Mouse (Mus musculus) kidney, embryonic 15.5 days (tissue): ENCODE measurements around the gene Sipa1l3. TPM values are rescaled to one million over a fixed set of nuclear protein-coding genes. Genes with fewer than 3 reads are reported as not detected.

Source experiments
- ATAC-seq: fragments of 200-750 bp; cut with Nextera tagmentation; replicated peaks from 2 replicates; pipeline ENCODE4 v1.8.0; 2017; ENCODE audit warnings: moderate TSS enrichment; ENCODE audit not compliant: low FRiP score
- H3K27ac ChIP-seq: fragments of 300-500 bp; sonication (generic); 2 replicates; pipeline ENCODE4 v1.5.1; 2015; ENCODE audit warnings: mild to moderate bottlenecking, inconsistent platforms
- H3K27me3 ChIP-seq: fragments of 300-500 bp; sonication (generic); 2 replicates; pipeline ENCODE4 v1.6.1; 2015; ENCODE audit warnings: inconsistent platforms
- H3K36me3 ChIP-seq: fragments of 300-500 bp; sonication (generic); 2 replicates; pipeline ENCODE4 v1.6.1; 2015; ENCODE audit warnings: inconsistent platforms
- H3K4me1 ChIP-seq: fragments of 300-500 bp; sonication (generic); 2 replicates; pipeline ENCODE4 v1.6.1; 2015; ENCODE audit warnings: inconsistent platforms
- H3K4me2 ChIP-seq: fragments of 300-500 bp; sonication (generic); 2 replicates; pipeline ENCODE4 v1.6.1; 2015; ENCODE audit warnings: moderate library complexity, mild to moderate bottlenecking, inconsistent platforms
- H3K4me3 ChIP-seq: fragments of 300-500 bp; sonication (generic); replicated peaks from 2 replicates; pipeline ENCODE4 v1.5.1; 2015; ENCODE audit warnings: mild to moderate bottlenecking, inconsistent platforms
- H3K9ac ChIP-seq: fragments of 300-500 bp; sonication (generic); 2 replicates; pipeline ENCODE4 v1.6.1; 2015; ENCODE audit warnings: mild to moderate bottlenecking, inconsistent platforms
- H3K9me3 ChIP-seq: fragments of 300-500 bp; sonication (generic); replicated peaks from 2 replicates; pipeline ENCODE4 v1.6.1; 2016; ENCODE audit warnings: inconsistent platforms
- WGBS: fragments of 180-500 bp; shearing (Covaris S2); methylation state at CpG from one replicate; pipeline ENCODE4 v1.1.7; 2015; ENCODE audit warnings: mixed read lengths; 5-methylcytosine and 5-hydroxymethylcytosine counted together
- polyA plus RNA-seq: library from polyadenylated mRNA; unstranded; fragments of >200 nt; fragmentation: Nextera tagmentation; extraction: Ambion mirVana; gene quantifications from 2 replicates; pipeline ENCODE4 v1.2.1, GENCODE M21; 2015

Gene Sipa1l3
- polyA plus RNA-seq, 1 experiment from 2014 or later = 14.4 TPM

DNA sequence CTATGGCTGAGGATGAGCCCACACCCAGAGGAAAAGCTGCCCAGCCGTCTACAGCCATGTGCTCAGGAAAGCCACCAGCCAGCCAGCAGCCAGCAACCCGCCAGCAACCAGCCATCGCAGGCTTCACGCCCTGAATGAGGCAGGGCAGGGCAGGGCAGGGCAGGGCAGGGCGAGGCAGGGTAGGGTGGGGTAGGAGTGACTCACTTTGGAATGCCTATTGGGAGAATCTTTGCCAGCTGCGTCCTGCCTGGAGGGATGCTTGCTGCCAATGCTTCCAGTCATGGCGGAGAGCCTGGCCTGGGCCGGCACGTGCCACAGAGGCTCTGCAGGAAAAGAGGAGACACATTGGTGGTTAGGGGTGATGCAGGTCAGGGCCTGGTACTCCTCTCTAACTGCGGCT lies 168.0 kb downstream of the Sipa1l3 start:
- peaks cover 73% of the 10 kb centered on the region for H3K36me3 ChIP-seq
- 90% methylated on average over 10 of the region's 10 CpGs for WGBS

DNA sequence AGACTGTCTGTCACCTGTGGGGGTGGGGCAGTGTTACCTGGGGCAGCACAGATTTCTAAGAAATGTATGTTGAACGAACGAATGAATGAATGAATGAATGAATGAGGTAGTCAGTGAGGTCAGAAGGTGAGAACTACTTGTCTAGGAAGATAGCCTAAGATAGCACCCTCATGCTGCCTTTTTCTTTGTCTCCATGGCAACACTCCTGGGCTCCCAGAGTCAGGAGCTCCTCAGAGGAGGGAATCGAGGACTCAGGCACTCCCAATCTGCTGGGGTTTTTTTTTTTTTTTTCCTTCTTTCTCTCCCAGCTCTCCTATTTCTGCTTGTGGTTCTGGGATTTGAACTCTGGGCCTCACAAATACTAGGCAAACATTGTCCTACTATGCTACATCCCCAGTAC lies 172.2 kb downstream of the Sipa1l3 start:
- Histone ChIP-seq H3K9ac (no peak overlapping the region), H3K27me3 (peaks cover 16% of the 10 kb centered on the region), H3K36me3 (peaks cover 50% of the 10 kb centered on the region), H3K27ac (no peak overlapping the region), H3K4me3 (no peak overlapping the region), H3K4me2 (no peak overlapping the region), H3K4me1 (no peaks in the 10 kb centered on the region), H3K9me3 (no peaks in the 10 kb centered on the region)
- ATAC-seq = no peak
- 80% methylated on average over 3 of the region's 3 CpGs for WGBS

More for the DNA sequence above, 168.0 kb downstream of the Sipa1l3 start:
- no peak overlapping the region for H3K4me2 ChIP-seq
- no peaks in the 10 kb centered on the region for H3K9me3 ChIP-seq
- H3K4me1 ChIP-seq = no peaks in the 10 kb centered on the region
- no peak overlapping the region for H3K27ac ChIP-seq
- H3K4me3 ChIP-seq = no peak overlapping the region
- no peak overlapping the region for H3K9ac ChIP-seq
- no peaks in the 10 kb centered on the region for H3K27me3 ChIP-seq
- no peak for ATAC-seq

DNA sequence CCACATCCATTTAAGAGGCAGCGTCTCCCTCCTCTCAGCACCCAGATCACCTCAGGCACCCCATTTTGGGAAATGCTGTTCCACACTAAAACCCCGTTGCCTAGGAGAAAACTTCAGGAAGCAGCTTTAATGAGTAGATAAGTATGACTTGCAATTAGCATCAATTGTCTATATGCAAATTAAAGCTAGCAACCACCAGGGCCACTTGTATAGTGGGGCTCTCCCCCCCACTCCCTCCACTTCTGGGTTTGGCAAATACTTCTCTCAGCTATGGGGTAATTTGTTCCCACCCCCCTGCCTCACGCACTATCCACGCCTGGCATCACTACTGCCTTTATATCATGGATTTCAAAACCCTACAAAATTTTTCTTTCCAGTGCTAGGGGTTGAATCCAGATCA lies 172.9 kb downstream of the Sipa1l3 start:
- Histone ChIP-seq H3K36me3 (peaks cover 46% of the 10 kb centered on the region), H3K9ac (no peak overlapping the region), H3K4me3 (no peak overlapping the region), H3K27me3 (peaks cover 23% of the 10 kb centered on the region), H3K4me2 (no peak overlapping the region), H3K4me1 (no peaks in the 10 kb centered on the region), H3K27ac (no peak overlapping the region), H3K9me3 (no peaks in the 10 kb centered on the region)
- WGBS = 90% methylated on average over 4 of the region's 4 CpGs
- ATAC-seq = no peak

DNA sequence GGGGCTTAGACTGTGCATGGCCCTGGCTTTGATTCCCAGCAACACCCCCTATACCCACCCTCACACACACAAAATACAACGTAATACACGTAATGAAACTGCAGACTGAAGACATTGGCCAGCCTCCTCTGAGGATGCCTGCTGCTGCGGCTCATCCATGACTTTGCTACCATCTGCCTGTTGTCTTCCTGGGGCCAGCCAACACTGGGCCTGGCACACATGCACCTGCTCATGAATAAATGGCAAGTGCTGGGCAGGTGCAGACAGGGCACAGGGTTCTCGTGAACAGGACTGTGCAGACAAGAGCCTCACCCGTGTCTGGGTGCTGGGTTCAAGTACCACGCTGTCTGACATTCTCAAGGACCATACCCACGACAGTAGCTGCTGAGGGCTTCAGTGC lies 174.7 kb downstream of the Sipa1l3 start:
- peaks cover 35% of the 10 kb centered on the region for H3K36me3 ChIP-seq
- H3K4me2 ChIP-seq = no peak overlapping the region
- H3K9me3 ChIP-seq = no peaks in the 10 kb centered on the region
- H3K27ac ChIP-seq = no peak overlapping the region
- no peak for ATAC-seq
- 94% methylated on average over 7 of the region's 7 CpGs for WGBS
- H3K9ac ChIP-seq = no peak overlapping the region
- peaks cover 12% of the 10 kb centered on the region for H3K4me1 ChIP-seq
- H3K27me3 ChIP-seq = peaks cover 30% of the 10 kb centered on the region
- no peak overlapping the region for H3K4me3 ChIP-seq

DNA sequence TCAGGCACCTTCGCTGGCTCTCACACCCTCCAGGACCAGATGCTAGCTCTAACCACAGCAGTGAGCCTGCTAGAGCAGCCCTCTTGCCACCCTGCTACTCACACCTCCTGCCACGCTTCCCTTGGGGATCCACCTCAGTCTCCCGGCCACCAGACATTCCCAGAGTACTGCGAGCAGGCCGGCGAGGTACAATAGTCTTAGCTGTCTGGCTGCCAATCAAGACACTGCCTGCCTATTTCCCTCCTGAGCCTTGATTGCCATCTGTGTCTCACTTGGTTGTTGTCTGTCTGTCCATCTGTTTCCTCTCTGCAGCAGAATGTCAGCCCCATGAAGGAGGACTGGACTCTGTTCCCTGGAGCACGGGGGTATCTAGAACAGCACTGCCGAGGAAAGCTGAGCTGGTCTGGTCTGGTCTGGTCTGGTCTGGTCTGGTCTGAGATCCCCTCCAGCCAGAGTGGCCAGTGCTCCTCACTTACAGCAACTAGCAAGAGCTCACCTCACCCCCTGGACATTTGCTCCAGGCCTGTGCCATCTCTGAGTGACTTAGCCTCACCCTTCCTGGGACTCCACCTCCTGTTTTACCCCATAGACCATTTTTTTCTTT lies 175.8 kb downstream of the Sipa1l3 start:
- H3K4me2 ChIP-seq = no peak overlapping the region
- WGBS = 67% methylated on average over 8 of the region's 8 CpGs
- H3K9me3 ChIP-seq = no peaks in the 10 kb centered on the region
- H3K36me3 ChIP-seq = peaks cover 26% of the 10 kb centered on the region
- no peak for ATAC-seq
- H3K4me3 ChIP-seq = no peak overlapping the region
- H3K27ac ChIP-seq = no peak overlapping the region
- H3K9ac ChIP-seq = no peak overlapping the region
- peaks cover 16% of the 10 kb centered on the region for H3K4me1 ChIP-seq
- H3K27me3 ChIP-seq = peaks cover 34% of the 10 kb centered on the region

DNA sequence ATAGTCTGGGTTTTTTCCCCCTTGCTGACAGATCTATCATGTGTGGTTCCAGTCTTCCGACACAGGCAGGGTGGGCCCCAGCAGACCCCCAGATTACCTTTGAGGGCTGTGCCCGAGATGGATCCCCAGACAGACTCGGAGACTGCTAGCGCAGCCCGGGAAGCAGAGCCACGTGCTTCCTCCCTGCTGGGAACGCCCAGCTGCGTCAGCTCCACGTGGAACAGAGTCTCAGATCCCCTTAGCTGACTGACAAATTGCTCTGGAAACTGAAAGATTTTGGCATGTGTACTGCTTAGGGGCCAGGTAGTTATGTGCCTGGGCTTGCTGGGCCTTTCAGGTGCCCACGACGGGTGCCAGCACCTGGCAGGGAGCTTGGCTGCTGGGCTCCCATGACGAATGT lies 176.7 kb downstream of the Sipa1l3 start:
- H3K36me3 ChIP-seq = peaks cover 22% of the 10 kb centered on the region
- peaks cover 42% of the 10 kb centered on the region for H3K27me3 ChIP-seq
- H3K4me2 ChIP-seq = no peak overlapping the region
- H3K9ac ChIP-seq = no peak overlapping the region
- H3K4me3 ChIP-seq = no peak overlapping the region
- ATAC-seq = no peak
- no peaks in the 10 kb centered on the region for H3K9me3 ChIP-seq
- H3K4me1 ChIP-seq = peaks cover 16% of the 10 kb centered on the region
- H3K27ac ChIP-seq = no peak overlapping the region
- 73% methylated on average over 12 of the region's 12 CpGs for WGBS

DNA sequence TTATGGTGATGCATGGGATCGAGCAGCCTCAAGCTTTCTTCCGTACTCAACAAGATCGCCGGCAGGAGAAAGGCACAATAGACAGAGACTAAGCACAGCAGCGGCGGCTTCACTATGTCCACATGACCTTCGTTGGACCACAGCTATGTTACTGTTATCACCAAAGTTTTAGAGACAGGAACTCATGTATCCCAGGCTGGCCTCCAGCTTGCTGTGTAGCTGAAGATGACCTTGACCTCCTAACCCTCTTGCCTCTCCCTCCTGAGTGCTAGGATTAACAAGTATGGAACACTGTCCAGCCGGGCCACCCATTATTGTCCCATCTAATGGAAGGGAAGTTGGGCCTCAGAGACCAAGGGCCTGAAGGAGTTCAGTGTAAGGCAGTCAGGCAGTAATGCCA lies 177.6 kb downstream of the Sipa1l3 start:
- Histone ChIP-seq H3K27ac (no peak overlapping the region), H3K4me2 (no peak overlapping the region), H3K9ac (no peak overlapping the region), H3K4me3 (no peak overlapping the region), H3K36me3 (peaks cover 25% of the 10 kb centered on the region), H3K27me3 (peaks cover 45% of the 10 kb centered on the region), H3K4me1 (peaks cover 16% of the 10 kb centered on the region), H3K9me3 (no peaks in the 10 kb centered on the region)
- ATAC-seq = no peak
- 95% methylated on average over 8 of the region's 8 CpGs for WGBS

DNA sequence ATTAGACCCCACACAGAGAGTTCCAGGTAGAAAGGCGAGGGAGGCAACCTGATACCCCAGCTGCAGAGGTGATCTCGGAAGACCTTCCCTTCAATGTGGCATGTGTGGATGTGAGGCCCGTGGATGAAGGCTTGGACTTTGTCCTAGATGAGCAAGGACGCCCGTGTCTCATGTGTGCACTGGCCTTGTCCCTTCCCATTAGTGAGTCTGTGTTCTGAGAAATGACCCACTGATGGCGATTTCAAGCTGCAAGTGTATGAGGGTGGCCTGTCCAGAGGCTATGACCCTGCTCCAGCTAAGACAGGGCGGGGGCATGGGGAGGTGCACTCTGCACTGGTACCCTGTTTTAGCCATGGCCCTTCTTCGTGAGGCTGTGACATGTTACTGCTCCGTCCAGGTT lies 178.2 kb downstream of the Sipa1l3 start:
- 72% methylated on average over 9 of the region's 9 CpGs for WGBS
- no peak for ATAC-seq
- no peak overlapping the region for H3K4me2 ChIP-seq
- peaks cover 47% of the 10 kb centered on the region for H3K27me3 ChIP-seq
- no peak overlapping the region for H3K27ac ChIP-seq
- no peak overlapping the region for H3K4me3 ChIP-seq
- H3K36me3 ChIP-seq = peaks cover 25% of the 10 kb centered on the region
- peaks cover 16% of the 10 kb centered on the region for H3K4me1 ChIP-seq
- H3K9me3 ChIP-seq = no peaks in the 10 kb centered on the region
- H3K9ac ChIP-seq = no peak overlapping the region

DNA sequence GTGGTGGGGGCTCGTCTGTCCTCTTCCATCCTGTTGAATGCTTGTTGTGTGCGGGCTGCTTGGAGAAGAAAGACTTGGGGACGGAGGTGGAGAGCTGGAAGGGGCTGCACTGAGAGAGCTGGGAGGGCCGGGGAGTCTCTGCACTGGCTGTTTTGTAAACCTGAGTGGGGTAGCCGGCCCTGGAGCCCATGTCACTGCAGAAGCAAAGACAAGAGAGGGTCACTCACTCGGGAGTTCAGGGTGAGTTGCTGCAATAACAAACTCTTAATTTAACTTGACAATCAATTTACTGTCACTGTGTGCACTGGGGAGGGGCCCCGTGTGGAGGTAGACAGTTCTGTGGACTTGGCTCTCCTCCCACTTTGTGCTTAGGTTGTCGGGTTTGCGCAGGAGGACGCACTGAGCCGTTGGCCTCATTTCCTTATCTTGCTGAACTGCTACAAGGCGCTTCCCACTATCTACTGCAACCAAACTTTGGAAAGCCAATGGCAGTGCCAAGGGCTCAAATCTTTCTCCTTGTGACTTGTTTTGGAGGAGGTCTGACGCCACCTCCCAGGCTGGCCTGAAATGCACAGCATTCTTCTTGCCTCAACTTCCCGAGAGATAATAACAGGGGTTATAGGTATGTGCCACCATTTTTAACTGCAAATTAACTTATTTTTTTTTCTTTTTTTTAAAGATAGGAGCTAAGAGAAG lies 179.3 kb downstream of the Sipa1l3 start:
- H3K4me2 ChIP-seq = no peak overlapping the region
- ATAC-seq = peak; percentile 69
- peaks cover 53% of the 10 kb centered on the region for H3K27me3 ChIP-seq
- H3K27ac ChIP-seq = no peak overlapping the region
- H3K36me3 ChIP-seq = peaks cover 26% of the 10 kb centered on the region
- H3K4me3 ChIP-seq = no peak overlapping the region
- no peaks in the 10 kb centered on the region for H3K9me3 ChIP-seq
- no peak overlapping the region for H3K9ac ChIP-seq
- WGBS = 32% methylated on average over 14 of the region's 14 CpGs
- H3K4me1 ChIP-seq = peaks cover 16% of the 10 kb centered on the region

DNA sequence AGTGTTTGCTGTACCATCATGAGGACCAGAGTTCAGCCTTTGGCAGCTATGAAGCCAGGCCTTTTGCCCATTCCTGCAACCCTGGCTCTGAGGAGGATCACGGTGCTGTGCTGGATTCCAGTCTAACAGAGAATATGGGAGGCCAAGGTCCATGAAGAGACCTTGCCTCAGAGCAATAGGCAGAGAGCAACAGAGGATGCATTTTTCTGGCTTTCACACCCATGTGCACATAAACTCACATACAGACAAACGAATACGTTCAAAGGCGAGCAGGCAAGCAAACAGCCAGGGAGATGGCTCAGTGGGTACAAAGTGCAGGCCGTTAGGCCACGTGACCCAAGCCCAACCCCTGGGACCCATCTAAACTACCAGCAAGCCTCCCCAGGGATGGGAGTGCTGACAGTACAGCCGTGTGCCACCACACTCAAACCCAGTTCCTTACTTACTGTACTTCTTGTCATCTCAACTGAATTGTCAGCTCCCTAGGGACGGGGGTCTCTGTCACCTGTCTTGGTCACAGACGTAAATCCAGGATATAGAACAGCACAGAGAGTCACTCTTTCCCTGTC lies 180.0 kb downstream of the Sipa1l3 start:
- peaks cover 53% of the 10 kb centered on the region for H3K27me3 ChIP-seq
- no peak overlapping the region for H3K4me3 ChIP-seq
- ATAC-seq = peak; percentile 45
- H3K9me3 ChIP-seq = no peaks in the 10 kb centered on the region
- H3K27ac ChIP-seq = no peak overlapping the region
- H3K9ac ChIP-seq = no peak overlapping the region
- H3K36me3 ChIP-seq = peaks cover 26% of the 10 kb centered on the region
- H3K4me2 ChIP-seq = no peak overlapping the region
- WGBS = 59% methylated on average over 9 of the region's 9 CpGs
- peaks cover 16% of the 10 kb centered on the region for H3K4me1 ChIP-seq

DNA sequence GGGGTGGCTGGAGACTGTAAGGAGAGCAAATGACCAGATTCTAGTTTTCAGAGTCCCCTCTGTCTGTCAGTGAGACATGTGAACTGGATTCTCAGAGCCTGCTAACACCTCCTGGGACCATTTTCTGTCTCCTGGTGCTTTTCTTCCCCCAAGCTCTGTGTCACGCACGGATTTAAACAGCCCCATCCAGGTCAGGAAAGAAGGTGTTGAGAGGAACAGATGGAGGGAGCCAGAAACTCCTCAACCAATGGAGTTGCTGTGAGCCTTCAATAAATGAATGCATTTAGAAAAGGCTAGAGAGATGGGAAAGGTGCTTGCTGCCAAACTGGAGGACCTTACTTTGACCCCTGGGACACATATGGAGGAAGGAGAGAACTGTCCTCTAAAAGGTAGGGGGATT lies 180.7 kb downstream of the Sipa1l3 start:
- 82% methylated on average over 2 of the region's 2 CpGs for whole genome bisulfite sequencing
- Histone ChIP-seq H3K27me3 (peaks cover 53% of the 10 kb centered on the region), H3K4me2 (no peak overlapping the region), H3K4me1 (peaks cover 16% of the 10 kb centered on the region), H3K27ac (no peak overlapping the region), H3K9me3 (no peaks in the 10 kb centered on the region), H3K36me3 (peaks cover 31% of the 10 kb centered on the region), H3K4me3 (no peak overlapping the region), H3K9ac (no peak overlapping the region)
- no peak for ATAC-seq

DNA sequence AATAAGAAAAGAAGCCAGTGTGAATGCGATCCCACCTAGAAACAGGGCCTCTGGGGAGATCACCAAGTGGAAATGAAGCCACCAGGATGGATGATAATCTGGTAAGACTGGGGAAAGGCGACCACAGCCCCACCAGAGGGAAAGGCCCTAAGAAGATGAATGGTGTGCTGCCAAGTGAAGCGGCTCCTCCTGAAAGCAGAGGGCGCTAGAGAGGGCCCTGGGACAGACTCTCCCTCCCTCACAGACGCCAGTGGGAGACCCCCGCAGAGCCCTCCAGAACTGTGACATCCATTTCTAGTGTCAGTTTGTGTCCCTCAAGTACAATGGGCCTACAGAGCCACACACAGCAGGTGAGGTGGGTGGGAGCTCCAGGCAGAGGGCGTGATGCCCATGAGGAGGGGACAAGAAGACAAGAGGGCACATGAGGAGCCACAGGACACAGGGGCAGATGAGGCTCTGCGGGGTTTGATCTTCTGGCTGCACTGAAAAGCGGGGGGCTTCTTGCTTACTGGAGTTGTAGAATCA lies 181.6 kb downstream of the Sipa1l3 start:
- H3K4me1 ChIP-seq = peaks cover 16% of the 10 kb centered on the region
- WGBS = 82% methylated on average over 9 of the region's 9 CpGs
- no peak overlapping the region for H3K27ac ChIP-seq
- H3K27me3 ChIP-seq = peaks cover 44% of the 10 kb centered on the region
- H3K9ac ChIP-seq = no peak overlapping the region
- H3K9me3 ChIP-seq = no peaks in the 10 kb centered on the region
- H3K4me3 ChIP-seq = no peak overlapping the region
- H3K4me2 ChIP-seq = no peak overlapping the region
- no peak for ATAC-seq
- H3K36me3 ChIP-seq = peaks cover 40% of the 10 kb centered on the region
